Mouse (Mus musculus): ENCODE results near the gene Gprin1.

DNA sequence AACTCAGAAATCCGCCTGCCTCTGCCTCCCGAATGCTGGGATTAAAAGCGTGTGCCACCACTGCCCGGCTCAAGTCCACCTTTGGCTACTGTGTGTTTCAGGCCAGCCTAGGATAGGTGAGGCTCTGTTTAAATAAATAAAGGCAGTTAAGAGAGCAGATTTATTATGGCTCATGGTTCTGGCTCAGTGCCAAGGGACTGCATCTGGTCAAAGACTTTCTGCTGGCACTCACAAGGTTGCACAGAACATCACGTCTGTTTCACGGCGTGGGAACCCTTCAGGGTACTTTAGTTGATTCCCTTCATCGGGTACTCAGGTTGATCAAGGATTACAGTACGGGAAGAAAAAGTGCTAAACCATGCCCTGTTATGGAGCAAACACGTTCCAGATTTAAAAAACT lies 34.7 kb downstream of the Gprin1 start:
- TF ChIP-seq USF1 (IDR thresholded peaks at IDR 0.05; ENCODE audit: low read depth) (no peak), POLR2AphosphoS2 (IDR thresholded peaks at IDR 0.05; ENCODE audit: insufficient read length, low read depth) (no peak)

All from myocyte (in vitro differentiated cells).